Mouse (Mus musculus): ENCODE measurements around the gene Zfp207. TPM values are rescaled to one million over a fixed set of nuclear protein-coding genes. Genes with fewer than 3 reads are reported as not detected.

The Zfp207 gene
- total and polyA plus RNA-seq, 2 experiments from 2014 or later: 141 to 228 TPM

- Histone ChIP-seq H3K9ac (replicated peaks; ENCODE audit: low read length) (no peak overlapping the region), H3K4me1 (ENCODE audit: insufficient read depth, low read length) (peaks cover 5% of the 10 kb centered on the region; the same call in 1 of the 2 replicates), H3K4me3 (ENCODE audit: low read length) (no peak overlapping the region), H3K27me3 (ENCODE audit: insufficient read depth, low read length) (no peaks in the 10 kb centered on the region), H3K36me3 (ENCODE audit: insufficient read depth, low read length) (0 out of 2 replicates have a peak, but pooled peaks cover 14% of the 10 kb centered on the region), H3K27ac (no peak overlapping the region), H3K9me3 (ENCODE audit: low read length) (no peaks in the 10 kb centered on the region), H3K4me2 (ENCODE audit: low read depth, low read length) (no peak overlapping the region)
- DNase-seq (ENCODE audit: low spot score): no peak
- 93% methylated on average over 3 of the region's 3 CpGs for WGBS
- TF ChIP-seq CTCF (IDR thresholded peaks at IDR 0.05; ENCODE audit: low read depth): no peak
- no peak for ATAC-seq
Observed at GRCm38 (mm10) chr11:80430366-80430910, 47.4 kb downstream of the Zfp207 start.

- H3K4me3 ChIP-seq (ENCODE audit: low read length): no peak overlapping the region
- no peak for TF ChIP-seq CTCF (IDR thresholded peaks at IDR 0.05; ENCODE audit: low read depth)
- no peak overlapping the region for H3K9ac ChIP-seq (replicated peaks; ENCODE audit: low read length)
- no peak overlapping the region for H3K27ac ChIP-seq
- 94% methylated on average over 3 of the region's 3 CpGs for WGBS
- no peak overlapping the region for H3K4me2 ChIP-seq (ENCODE audit: low read depth, low read length)
- no peaks in the 10 kb centered on the region for H3K4me1 ChIP-seq (ENCODE audit: insufficient read depth, low read length)
- no peak for ATAC-seq
- DNase-seq (ENCODE audit: low spot score): no peak
- no peaks in the 10 kb centered on the region for H3K9me3 ChIP-seq (ENCODE audit: low read length)
- H3K27me3 ChIP-seq (ENCODE audit: insufficient read depth, low read length): no peaks in the 10 kb centered on the region
- H3K36me3 ChIP-seq (ENCODE audit: insufficient read depth, low read length): peaks cover 14% of the 10 kb centered on the region
Observed at GRCm38 (mm10) chr11:80446916-80447315, 63.8 kb downstream of the Zfp207 start.

GRCm38 (mm10) chr11:80449859-80450258, 66.8 kb downstream of the Zfp207 start:
- Histone ChIP-seq H3K36me3 (ENCODE audit: insufficient read depth, low read length) (peaks cover 12% of the 10 kb centered on the region), H3K9ac (replicated peaks; ENCODE audit: low read length) (no peak overlapping the region), H3K4me3 (ENCODE audit: low read length) (no peak overlapping the region), H3K27ac (no peak overlapping the region), H3K9me3 (ENCODE audit: low read length) (no peaks in the 10 kb centered on the region), H3K4me2 (ENCODE audit: low read depth, low read length) (no peak overlapping the region), H3K27me3 (ENCODE audit: insufficient read depth, low read length) (no peaks in the 10 kb centered on the region), H3K4me1 (ENCODE audit: insufficient read depth, low read length) (no peaks in the 10 kb centered on the region)
- WGBS: 90% methylated on average over 2 of the region's 2 CpGs
- ATAC-seq (no peak), DNase-seq (ENCODE audit: low spot score) (no peak)
- 0 out of 2 replicates have a peak, but pooled peaks have one; percentile 16 for TF ChIP-seq CTCF (IDR thresholded peaks at IDR 0.05; ENCODE audit: low read depth)

GRCm38 (mm10) chr11:80452242-80452641, 69.2 kb downstream of the Zfp207 start:
- no peaks in the 10 kb centered on the region for H3K9me3 ChIP-seq (ENCODE audit: low read length)
- DNase-seq (ENCODE audit: low spot score) (no peak), ATAC-seq (no peak)
- H3K27ac ChIP-seq: no peak overlapping the region
- no peaks in the 10 kb centered on the region for H3K27me3 ChIP-seq (ENCODE audit: insufficient read depth, low read length)
- no peak for TF ChIP-seq CTCF (IDR thresholded peaks at IDR 0.05; ENCODE audit: low read depth)
- no peak overlapping the region for H3K4me2 ChIP-seq (ENCODE audit: low read depth, low read length)
- WGBS: 87% methylated on average over 3 of the region's 3 CpGs
- H3K4me3 ChIP-seq (ENCODE audit: low read length): no peak overlapping the region
- peaks cover 4% of the 10 kb centered on the region; the same call in 1 of the 2 replicates for H3K36me3 ChIP-seq (ENCODE audit: insufficient read depth, low read length)
- no peak overlapping the region for H3K9ac ChIP-seq (replicated peaks; ENCODE audit: low read length)
- no peaks in the 10 kb centered on the region for H3K4me1 ChIP-seq (ENCODE audit: insufficient read depth, low read length)

GRCm38 (mm10) chr11:80453198-80453597, 70.1 kb downstream of the Zfp207 start:
- peaks cover 12% of the 10 kb centered on the region; the same call in 1 of the 2 replicates for H3K36me3 ChIP-seq (ENCODE audit: insufficient read depth, low read length)
- 100% methylated on average over 1 of the region's 1 CpGs for WGBS
- TF ChIP-seq CTCF (IDR thresholded peaks at IDR 0.05; ENCODE audit: low read depth): no peak

More at GRCm38 (mm10) chr11:80453198-80453597, 70.1 kb downstream of the Zfp207 start:
- Histone ChIP-seq H3K9ac (replicated peaks; ENCODE audit: low read length) (no peak overlapping the region), H3K9me3 (ENCODE audit: low read length) (no peaks in the 10 kb centered on the region), H3K4me3 (ENCODE audit: low read length) (no peak overlapping the region), H3K4me1 (ENCODE audit: insufficient read depth, low read length) (no peaks in the 10 kb centered on the region), H3K27me3 (ENCODE audit: insufficient read depth, low read length) (no peaks in the 10 kb centered on the region), H3K27ac (no peak overlapping the region), H3K4me2 (ENCODE audit: low read depth, low read length) (no peak overlapping the region)
- DNase-seq (ENCODE audit: low spot score): no peak
- no peak for ATAC-seq

Other genes starting within 250 kb of the Zfp207 start
- 8.6 and 8.9 TPM in 2 replicates for gene Tefm, start 241.1 kb upstream of the Zfp207 start, total RNA-seq (2014; rRNA removed)
- 18.6 and 22.9 TPM in 2 replicates for gene Tefm, start 241.1 kb upstream of the Zfp207 start, polyA plus RNA-seq (2015; fragmentation: Nextera tagmentation; extraction: Ambion mirVana)
- gene Adap2, start 229.2 kb upstream of the Zfp207 start, total RNA-seq (2014; rRNA removed): 4.1 and 4.9 TPM in 2 replicates
- gene Adap2, start 229.2 kb upstream of the Zfp207 start, polyA plus RNA-seq (2015; fragmentation: Nextera tagmentation; extraction: Ambion mirVana): 3.7 and 4.9 TPM in 2 replicates
- 2.3 and 5.0 TPM in 2 replicates for gene Rnf135, start 199.4 kb upstream of the Zfp207 start, total RNA-seq (2014; rRNA removed)
- 4.7 and 4.8 TPM in 2 replicates for gene Rnf135, start 199.4 kb upstream of the Zfp207 start, polyA plus RNA-seq (2015; fragmentation: Nextera tagmentation; extraction: Ambion mirVana)
- 50.0 and 62.1 TPM in 2 replicates for gene Rhot1, start 174.3 kb upstream of the Zfp207 start, total RNA-seq (2014; rRNA removed)
- 57.4 and 59.1 TPM in 2 replicates for gene Rhot1, start 174.3 kb upstream of the Zfp207 start, polyA plus RNA-seq (2015; fragmentation: Nextera tagmentation; extraction: Ambion mirVana)
- 5.5 and 7.5 TPM in 2 replicates for gene Rhbdl3, start 82.4 kb upstream of the Zfp207 start, total RNA-seq (2014; rRNA removed)
- gene Rhbdl3, start 82.4 kb upstream of the Zfp207 start, polyA plus RNA-seq (2015; fragmentation: Nextera tagmentation; extraction: Ambion mirVana): 2.5 and 2.7 TPM in 2 replicates
- 22.8 and 24.2 TPM in 2 replicates for gene 5730455P16Rik, start 5.2 kb upstream of the Zfp207 start, total RNA-seq (2014; rRNA removed)
- 46.2 and 49.2 TPM in 2 replicates for gene 5730455P16Rik, start 5.2 kb upstream of the Zfp207 start, polyA plus RNA-seq (2015; fragmentation: Nextera tagmentation; extraction: Ambion mirVana)
- 31.2 and 35.1 TPM in 2 replicates for gene Psmd11, start 45.3 kb downstream of the Zfp207 start, total RNA-seq (2014; rRNA removed)
- 272 and 284 TPM in 2 replicates for gene Psmd11, start 45.3 kb downstream of the Zfp207 start, polyA plus RNA-seq (2015; fragmentation: Nextera tagmentation; extraction: Ambion mirVana)
- 355 and 367 TPM in 2 replicates for gene Cdk5r1, start 93.7 kb downstream of the Zfp207 start, total RNA-seq (2014; rRNA removed)
- gene Cdk5r1, start 93.7 kb downstream of the Zfp207 start, polyA plus RNA-seq (2015; fragmentation: Nextera tagmentation; extraction: Ambion mirVana): 65.1 and 69.3 TPM in 2 replicates

Measured in hindbrain, postnatal 0 days (tissue).